Mouse (Mus musculus) hindbrain, postnatal 0 days (tissue): ENCODE results near the gene Arl6ip4. TPM values are rescaled to one million over a fixed set of nuclear protein-coding genes. Genes with fewer than 3 reads are reported as not detected.

Experiments used
- ATAC-seq: fragments of 200-750 bp; cut with Nextera tagmentation; 2 replicates; pipeline ENCODE4 v1.8.0; 2017; ENCODE audit warnings: mild to moderate bottlenecking, moderate TSS enrichment, moderate library complexity
- DNase-seq: peaks from one replicate; pipeline ENCODE4 v3.0.0-alpha.2; 2015; ENCODE audit warnings: low spot score
- H3K27ac ChIP-seq: fragments of 300-500 bp; sonication (generic); 2 replicates; pipeline ENCODE4 v1.5.1; 2014; ENCODE audit warnings: mild to moderate bottlenecking
- H3K27me3 ChIP-seq: fragments of 300-500 bp; sonication (generic); 2 replicates; pipeline ENCODE4 v1.6.1; 2014; ENCODE audit warnings: low read length, mixed read lengths; ENCODE audit not compliant: insufficient read depth
- H3K36me3 ChIP-seq: fragments of 300-500 bp; sonication (generic); 2 replicates; pipeline ENCODE4 v1.6.1; 2014; ENCODE audit warnings: low read length, mixed read lengths; ENCODE audit not compliant: insufficient read depth
- H3K4me1 ChIP-seq: fragments of 300-500 bp; sonication (generic); 2 replicates; pipeline ENCODE4 v1.6.1; 2014; ENCODE audit warnings: antibody characterized with exemption, low read length, mixed read lengths; ENCODE audit not compliant: insufficient read depth
- H3K4me2 ChIP-seq: fragments of 300-500 bp; sonication (generic); 2 replicates; pipeline ENCODE4 v1.6.1; 2014; ENCODE audit warnings: low read depth, mild to moderate bottlenecking, low read length, moderate library complexity, mixed read lengths
- H3K4me3 ChIP-seq: fragments of 300-500 bp; sonication (generic); 2 replicates; pipeline ENCODE4 v1.5.1; 2014; ENCODE audit warnings: low read length
- H3K9ac ChIP-seq: fragments of 300-500 bp; sonication (generic); replicated peaks from 2 replicates; pipeline ENCODE4 v1.6.1; 2014; ENCODE audit warnings: mild to moderate bottlenecking, low read length, moderate library complexity, mixed read lengths
- H3K9me3 ChIP-seq: fragments of 300-500 bp; sonication (generic); 2 replicates; pipeline ENCODE4 v1.6.1; 2016; ENCODE audit warnings: low read length, mixed read lengths
- CTCF ChIP-seq: IDR thresholded peaks from 2 replicates; pipeline ENCODE4 v1.5.1; 2016; ENCODE audit warnings: antibody characterized with exemption, control low read depth, low read depth
- WGBS: fragments of 180-500 bp; shearing (Covaris S2); extraction: QIAGEN DNeasy Blood & Tissue Kit; methylation state at CpG from one replicate; pipeline ENCODE4 v1.1.7; 2014; 5-methylcytosine and 5-hydroxymethylcytosine counted together
- polyA plus RNA-seq: library from polyadenylated mRNA; unstranded; fragments of >200 nt; fragmentation: Nextera tagmentation; extraction: Ambion mirVana; gene quantifications from 2 replicates; pipeline ENCODE4 v1.2.1, GENCODE M21; 2015
- total RNA-seq: library from RNA; depleted of rRNA; stranded (reverse); fragments of >200 nt; gene quantifications from 2 replicates; pipeline ENCODE4 v1.2.3, GENCODE M21; 2014

The Arl6ip4 gene
- total and polyA plus RNA-seq, 2 experiments from 2014 or later: 32.5 to 121 TPM

DNA sequence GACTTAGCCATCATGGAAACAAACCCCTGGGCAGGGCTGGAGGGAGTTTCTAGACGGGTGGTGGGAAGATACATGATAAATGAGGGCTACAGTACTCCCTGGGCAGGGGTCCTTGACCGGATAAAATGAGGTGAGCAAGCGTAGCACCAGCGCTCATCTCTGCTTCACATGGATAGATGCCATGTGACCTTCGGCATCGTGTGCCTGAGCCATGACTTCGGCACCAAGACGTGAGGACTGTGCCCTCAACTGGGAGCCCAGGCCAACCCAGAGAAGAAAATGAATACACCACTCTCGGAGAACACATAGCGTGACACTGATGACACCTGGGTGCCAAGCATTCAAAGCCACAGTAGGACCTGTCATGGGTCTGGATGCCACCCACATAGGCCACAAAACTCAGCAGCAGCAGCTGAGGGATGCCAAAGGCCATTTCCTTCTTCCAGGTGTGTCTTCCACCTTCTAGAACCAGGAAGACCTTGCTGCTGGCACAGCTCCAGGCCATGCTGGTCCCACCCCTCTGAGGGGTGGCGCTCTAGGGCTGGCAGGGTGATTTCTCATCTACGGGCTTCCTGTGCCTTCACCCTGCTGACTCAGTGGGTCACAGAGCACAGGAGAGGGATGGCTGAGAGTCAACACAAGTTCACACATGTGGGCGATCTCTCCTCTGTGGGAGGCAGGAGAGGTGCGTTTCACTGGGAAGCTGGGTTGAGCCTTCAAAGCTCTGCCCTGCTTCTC, 31.9 kb upstream of the Arl6ip4 start:
- ATAC-seq (no peak), DNase-seq (no peak)
- WGBS: 80% methylated on average over 14 of the region's 14 CpGs
- Histone ChIP-seq H3K27ac (no peak overlapping the region), H3K4me3 (no peak overlapping the region), H3K36me3 (no peaks in the 10 kb centered on the region), H3K9me3 (no peaks in the 10 kb centered on the region), H3K27me3 (no peaks in the 10 kb centered on the region), H3K4me2 (no peak overlapping the region), H3K9ac (no peak overlapping the region), H3K4me1 (no peaks in the 10 kb centered on the region)
- TF ChIP-seq CTCF: no peak

DNA sequence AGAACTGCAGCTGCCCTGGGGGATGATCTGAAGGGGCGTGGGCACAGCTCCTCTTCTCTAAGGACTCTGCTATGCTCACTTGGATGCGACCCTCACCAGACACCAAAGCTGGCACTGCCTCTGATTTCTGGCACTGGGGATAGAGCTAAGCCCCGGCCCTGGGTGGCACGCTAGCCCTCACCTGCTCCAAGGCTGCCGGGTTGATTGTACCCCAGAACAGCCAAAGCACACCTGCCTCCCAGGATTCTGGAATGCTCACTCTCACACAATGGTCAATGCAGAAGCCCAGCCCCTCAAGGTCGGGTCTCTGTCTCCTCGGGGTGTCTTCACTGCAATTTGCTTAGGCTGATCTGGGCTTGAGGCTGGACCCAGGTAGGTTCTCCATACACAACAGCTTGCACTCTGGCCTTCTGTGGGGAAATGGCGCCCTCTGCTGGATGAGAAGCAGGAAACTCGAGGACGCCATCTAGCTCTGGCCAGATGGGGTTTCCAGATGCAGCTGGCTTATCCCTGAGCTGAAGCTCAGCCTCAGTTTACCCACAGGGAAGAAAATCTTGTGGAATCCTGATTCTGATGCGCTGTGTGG, 31.2 kb upstream of the Arl6ip4 start:
- 31% methylated on average over 11 of the region's 11 CpGs for WGBS
- TF ChIP-seq CTCF: peak; percentile 99
- no peaks in the 10 kb centered on the region for H3K27me3 ChIP-seq
- no peaks in the 10 kb centered on the region for H3K9me3 ChIP-seq
- H3K4me1 ChIP-seq: no peaks in the 10 kb centered on the region
- peak; percentile 63 for ATAC-seq
- no peak overlapping the region for H3K27ac ChIP-seq
- H3K4me3 ChIP-seq: no peak overlapping the region
- no peaks in the 10 kb centered on the region for H3K36me3 ChIP-seq
- peak; percentile 87 for DNase-seq
- H3K4me2 ChIP-seq: no peak overlapping the region
- no peak overlapping the region for H3K9ac ChIP-seq

DNA sequence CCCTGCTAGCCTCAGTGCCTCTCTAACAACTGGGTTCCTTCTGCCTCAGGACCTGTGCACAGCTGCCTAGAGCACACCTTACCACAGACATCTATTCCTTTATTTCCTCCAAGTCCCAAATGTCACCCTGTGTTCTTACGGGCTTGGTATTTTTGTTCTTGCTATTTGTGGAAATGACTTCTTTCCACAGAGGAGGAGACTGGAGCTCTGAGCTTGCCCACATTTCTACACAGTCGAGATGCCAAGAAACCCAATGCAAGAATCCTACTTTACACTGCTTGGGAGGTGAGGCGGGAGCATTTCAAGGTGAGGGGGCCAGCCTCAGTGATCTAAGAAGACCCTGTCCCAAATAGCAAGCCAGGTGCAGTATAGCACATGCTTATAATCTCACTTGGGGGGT, 30.4 kb upstream of the Arl6ip4 start:
- WGBS: 74% methylated on average over 3 of the region's 3 CpGs
- H3K9me3 ChIP-seq: no peaks in the 10 kb centered on the region
- no peak overlapping the region for H3K27ac ChIP-seq
- H3K4me1 ChIP-seq: no peaks in the 10 kb centered on the region
- DNase-seq (no peak), ATAC-seq (no peak)
- H3K27me3 ChIP-seq: no peaks in the 10 kb centered on the region
- no peak overlapping the region for H3K9ac ChIP-seq
- no peak overlapping the region for H3K4me3 ChIP-seq
- no peaks in the 10 kb centered on the region for H3K36me3 ChIP-seq
- H3K4me2 ChIP-seq: no peak overlapping the region
- TF ChIP-seq CTCF: no peak

DNA sequence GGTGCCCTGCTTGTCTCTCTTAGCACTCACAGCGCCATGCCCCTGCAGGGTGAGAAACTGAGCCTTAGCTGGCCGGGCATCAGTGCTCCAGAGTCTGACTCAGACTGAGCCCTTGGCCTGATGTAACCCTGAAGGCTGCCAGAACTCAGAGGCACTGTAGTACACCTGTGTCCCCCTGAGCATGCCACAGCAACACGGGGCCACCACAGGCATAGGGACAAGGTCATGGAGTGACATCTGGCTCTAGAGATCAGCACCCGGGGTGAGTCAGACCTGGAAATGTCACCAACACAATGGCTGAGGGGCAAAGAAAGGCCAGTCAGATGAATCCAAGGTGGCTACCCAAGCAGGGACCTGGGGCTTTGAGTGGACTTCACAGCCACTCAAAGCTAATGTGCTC, 29.0 kb upstream of the Arl6ip4 start:
- H3K36me3 ChIP-seq: no peaks in the 10 kb centered on the region
- H3K4me2 ChIP-seq: no peak overlapping the region
- TF ChIP-seq CTCF: no peak
- no peak overlapping the region for H3K9ac ChIP-seq
- no peak overlapping the region for H3K27ac ChIP-seq
- no peaks in the 10 kb centered on the region for H3K9me3 ChIP-seq
- no peak for DNase-seq
- H3K4me1 ChIP-seq: no peaks in the 10 kb centered on the region
- no peak for ATAC-seq
- H3K27me3 ChIP-seq: no peaks in the 10 kb centered on the region
- 88% methylated on average over 4 of the region's 4 CpGs for WGBS
- H3K4me3 ChIP-seq: no peak overlapping the region

DNA sequence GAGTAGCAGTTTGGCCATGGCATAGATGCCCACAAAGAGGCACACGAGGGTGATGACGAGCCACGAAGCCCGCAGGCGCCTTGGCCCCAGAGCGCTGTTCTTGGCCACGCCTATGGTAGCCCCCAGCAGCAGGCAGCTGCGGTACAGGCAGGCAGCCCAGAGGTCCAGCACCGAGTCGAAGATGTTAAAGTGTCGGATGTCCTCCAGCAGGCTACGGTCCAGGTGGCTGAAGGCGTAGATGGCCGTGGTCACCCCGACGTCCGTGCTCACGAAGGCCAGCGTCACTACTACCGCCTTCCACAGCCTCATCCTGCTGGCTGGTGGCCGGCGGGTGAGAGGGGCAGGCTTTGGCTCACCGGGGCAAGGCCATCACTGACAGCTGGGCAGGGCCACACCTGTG, 26.0 kb upstream of the Arl6ip4 start:
- H3K36me3 ChIP-seq: no peaks in the 10 kb centered on the region
- H3K4me2 ChIP-seq: no peak overlapping the region
- DNase-seq (no peak), ATAC-seq (no peak)
- WGBS: 84% methylated on average over 20 of the region's 23 CpGs
- H3K9ac ChIP-seq: no peak overlapping the region
- no peaks in the 10 kb centered on the region for H3K27me3 ChIP-seq
- H3K4me3 ChIP-seq: no peak overlapping the region
- H3K4me1 ChIP-seq: no peaks in the 10 kb centered on the region
- H3K9me3 ChIP-seq: no peaks in the 10 kb centered on the region
- H3K27ac ChIP-seq: no peak overlapping the region
- TF ChIP-seq CTCF: no peak

DNA sequence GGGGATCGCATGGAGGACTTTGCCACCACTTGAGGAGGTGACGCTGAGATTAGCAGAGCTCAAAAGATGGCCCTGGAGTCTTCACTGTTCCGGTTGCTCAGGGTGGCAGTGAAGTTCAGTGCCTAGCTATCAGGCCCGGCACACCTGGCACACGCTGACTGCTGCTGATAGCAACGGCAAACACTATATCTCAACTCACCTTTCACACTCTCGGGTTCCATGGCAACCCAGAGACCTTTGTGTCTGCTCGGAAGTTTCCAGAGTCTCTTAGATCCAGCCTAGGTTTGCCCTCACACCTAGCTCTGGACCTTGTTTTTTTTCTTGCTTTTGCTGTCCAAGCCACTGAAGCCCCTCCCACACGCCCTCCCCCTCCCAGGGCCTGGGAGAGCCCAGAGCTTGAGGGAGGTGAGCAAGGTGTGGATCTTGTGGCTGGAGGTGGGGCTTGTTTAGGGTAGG, 23.9 kb upstream of the Arl6ip4 start:
- H3K4me3 ChIP-seq: no peak overlapping the region

DNA sequence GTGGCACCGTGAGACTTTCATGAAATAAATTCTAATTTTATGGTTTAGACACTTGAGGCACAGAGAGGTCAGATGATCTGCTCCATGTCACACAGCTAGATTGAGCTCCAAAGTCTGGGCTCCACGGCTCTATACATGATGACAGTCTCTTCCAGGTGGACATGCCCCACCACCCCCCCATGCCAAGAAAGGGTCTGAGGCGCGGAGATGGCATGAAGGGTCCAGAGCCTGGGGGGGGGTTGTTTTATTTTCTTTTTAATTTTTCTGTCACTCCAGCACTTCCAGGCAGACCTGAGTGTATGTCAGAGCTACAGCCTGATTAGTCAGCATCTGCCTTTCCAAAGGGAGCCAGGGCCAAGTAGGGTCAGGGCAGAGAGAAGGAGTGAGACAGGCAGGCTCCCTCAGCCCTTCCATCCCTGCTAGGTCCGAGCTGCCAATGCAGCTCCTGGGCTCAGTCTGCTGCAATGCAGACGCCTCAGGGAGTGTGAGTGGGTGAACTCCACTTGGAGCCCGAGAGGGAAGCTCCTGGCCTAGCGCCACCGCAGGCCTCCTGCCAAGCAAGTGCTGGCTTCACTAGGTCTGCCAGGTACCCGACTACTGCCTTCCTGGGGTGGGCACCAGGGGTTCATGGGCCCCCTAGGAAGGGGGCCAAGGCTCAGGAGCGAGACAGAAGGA, 22.6 kb upstream of the Arl6ip4 start:
- Histone ChIP-seq H3K4me3 (no peak overlapping the region), H3K27me3 (no peaks in the 10 kb centered on the region), H3K9me3 (no peaks in the 10 kb centered on the region), H3K4me2 (no peak overlapping the region), H3K4me1 (no peaks in the 10 kb centered on the region), H3K36me3 (no peaks in the 10 kb centered on the region), H3K9ac (peak overlapping the region; percentile 13; the same call in 1 of the 2 replicates), H3K27ac (no peak overlapping the region)
- TF ChIP-seq CTCF: no peak
- peak; percentile 45 for DNase-seq
- 61% methylated on average over 11 of the region's 11 CpGs for WGBS
- no peak for ATAC-seq

More for the DNA sequence above, 23.9 kb upstream of the Arl6ip4 start:
- WGBS: 69% methylated on average over 9 of the region's 9 CpGs
- DNase-seq (no peak), ATAC-seq (no peak)
- H3K9me3 ChIP-seq: no peaks in the 10 kb centered on the region
- no peaks in the 10 kb centered on the region for H3K27me3 ChIP-seq
- no peak overlapping the region for H3K9ac ChIP-seq
- no peaks in the 10 kb centered on the region for H3K36me3 ChIP-seq
- H3K4me2 ChIP-seq: no peak overlapping the region
- H3K4me1 ChIP-seq: no peaks in the 10 kb centered on the region
- H3K27ac ChIP-seq: no peak overlapping the region
- no peak for TF ChIP-seq CTCF
